Mouse (Mus musculus): Measurements from ENCODE around the gene Ets2. TPM values are rescaled to one million over a fixed set of nuclear protein-coding genes. Genes with fewer than 3 reads are reported as not detected.

The Ets2 gene
- polyA plus RNA-seq, 1 experiment from 2014 or later = 20.6 TPM

GRCm38 (mm10) chr16:95717631-95718030 is 15.8 kb downstream of the Ets2 start:
- H3K4me1 ChIP-seq (replicated peaks) = no peaks in the 10 kb centered on the region
- ATAC-seq (ENCODE audit: low FRiP score) = no peak
- H3K9me3 ChIP-seq = peaks cover 2% of the 10 kb centered on the region; the same call in 1 of the 2 replicates
- H3K36me3 ChIP-seq = peaks cover 80% of the 10 kb centered on the region
- no peak overlapping the region for H3K27ac ChIP-seq
- no peaks in the 10 kb centered on the region for H3K27me3 ChIP-seq
- WGBS = 94% methylated on average over 6 of the region's 6 CpGs
- H3K4me2 ChIP-seq = no peak overlapping the region
- H3K4me3 ChIP-seq = no peak overlapping the region
- H3K9ac ChIP-seq = no peak overlapping the region

- H3K36me3 ChIP-seq = peaks cover 80% of the 10 kb centered on the region
- H3K9me3 ChIP-seq = peaks cover 2% of the 10 kb centered on the region; the same call in 1 of the 2 replicates
- H3K9ac ChIP-seq = no peak overlapping the region
- WGBS = 96% methylated on average over 4 of the region's 4 CpGs
- no peak overlapping the region for H3K4me2 ChIP-seq
- no peak for ATAC-seq (ENCODE audit: low FRiP score)
- no peak overlapping the region for H3K27ac ChIP-seq
- H3K27me3 ChIP-seq = no peaks in the 10 kb centered on the region
- H3K4me1 ChIP-seq (replicated peaks) = no peaks in the 10 kb centered on the region
- H3K4me3 ChIP-seq = no peak overlapping the region
Measured at GRCm38 (mm10) chr16:95718119-95718518, 16.2 kb downstream of the Ets2 start.

- H3K9ac ChIP-seq = no peak overlapping the region
- H3K4me2 ChIP-seq = no peak overlapping the region
- no peaks in the 10 kb centered on the region for H3K27me3 ChIP-seq
- no peak overlapping the region for H3K27ac ChIP-seq
- no peak for ATAC-seq (ENCODE audit: low FRiP score)
- peaks cover 2% of the 10 kb centered on the region; the same call in 1 of the 2 replicates for H3K9me3 ChIP-seq
- H3K36me3 ChIP-seq = peaks cover 60% of the 10 kb centered on the region
- WGBS = 93% methylated on average over 8 of the region's 8 CpGs
- H3K4me1 ChIP-seq (replicated peaks) = no peaks in the 10 kb centered on the region
- no peak overlapping the region for H3K4me3 ChIP-seq
Measured at GRCm38 (mm10) chr16:95720532-95720931, 18.7 kb downstream of the Ets2 start.

GRCm38 (mm10) chr16:95724251-95724650 is 22.4 kb downstream of the Ets2 start:
- Histone ChIP-seq H3K27me3 (no peaks in the 10 kb centered on the region), H3K4me3 (no peak overlapping the region), H3K9ac (no peak overlapping the region), H3K4me2 (no peak overlapping the region), H3K27ac (no peak overlapping the region), H3K36me3 (peaks cover 23% of the 10 kb centered on the region), H3K9me3 (peaks cover 2% of the 10 kb centered on the region; the same call in 1 of the 2 replicates), H3K4me1 (replicated peaks) (no peaks in the 10 kb centered on the region)
- 95% methylated on average over 2 of the region's 2 CpGs for WGBS
- ATAC-seq (ENCODE audit: low FRiP score) = no peak

- H3K27me3 ChIP-seq = no peaks in the 10 kb centered on the region
- no peak for ATAC-seq (ENCODE audit: low FRiP score)
- H3K36me3 ChIP-seq = peaks cover 19% of the 10 kb centered on the region
- H3K4me2 ChIP-seq = no peak overlapping the region
- H3K9me3 ChIP-seq = peaks cover 2% of the 10 kb centered on the region; the same call in 1 of the 2 replicates
- H3K4me1 ChIP-seq (replicated peaks) = no peaks in the 10 kb centered on the region
- H3K4me3 ChIP-seq = no peak overlapping the region
- no peak overlapping the region for H3K9ac ChIP-seq
- WGBS = 81% methylated on average over 5 of the region's 5 CpGs
- H3K27ac ChIP-seq = no peak overlapping the region
Measured at GRCm38 (mm10) chr16:95724776-95725175, 22.9 kb downstream of the Ets2 start.

GRCm38 (mm10) chr16:95726802-95727201 is 24.9 kb downstream of the Ets2 start:
- no peak overlapping the region for H3K4me2 ChIP-seq
- H3K4me1 ChIP-seq (replicated peaks) = no peaks in the 10 kb centered on the region
- H3K36me3 ChIP-seq = no peaks in the 10 kb centered on the region
- no peak overlapping the region for H3K27ac ChIP-seq
- H3K27me3 ChIP-seq = no peaks in the 10 kb centered on the region
- H3K9ac ChIP-seq = no peak overlapping the region
- 92% methylated on average over 4 of the region's 4 CpGs for WGBS
- no peak for ATAC-seq (ENCODE audit: low FRiP score)
- H3K9me3 ChIP-seq = no peaks in the 10 kb centered on the region; the same call in 1 of the 2 replicates
- no peak overlapping the region for H3K4me3 ChIP-seq

- Histone ChIP-seq H3K4me1 (replicated peaks) (no peaks in the 10 kb centered on the region), H3K9ac (no peak overlapping the region), H3K9me3 (no peaks in the 10 kb centered on the region), H3K27ac (no peak overlapping the region), H3K4me2 (no peak overlapping the region), H3K4me3 (no peak overlapping the region), H3K36me3 (no peaks in the 10 kb centered on the region), H3K27me3 (no peaks in the 10 kb centered on the region)
- ATAC-seq (ENCODE audit: low FRiP score) = no peak
- 82% methylated on average over 10 of the region's 10 CpGs for WGBS
Measured at GRCm38 (mm10) chr16:95728453-95729435, 26.9 kb downstream of the Ets2 start.

- no peak overlapping the region for H3K9ac ChIP-seq
- H3K4me3 ChIP-seq = no peak overlapping the region
- H3K9me3 ChIP-seq = no peaks in the 10 kb centered on the region
- no peaks in the 10 kb centered on the region for H3K27me3 ChIP-seq
- no peak overlapping the region for H3K4me2 ChIP-seq
- WGBS = 79% methylated on average over 6 of the region's 6 CpGs
- no peaks in the 10 kb centered on the region for H3K4me1 ChIP-seq (replicated peaks)
- H3K36me3 ChIP-seq = no peaks in the 10 kb centered on the region
- H3K27ac ChIP-seq = no peak overlapping the region
- ATAC-seq (ENCODE audit: low FRiP score) = no peak
Measured at GRCm38 (mm10) chr16:95729775-95730174, 27.9 kb downstream of the Ets2 start.

- Histone ChIP-seq H3K27ac (no peak overlapping the region), H3K9ac (no peak overlapping the region), H3K4me2 (no peak overlapping the region), H3K9me3 (no peaks in the 10 kb centered on the region), H3K4me1 (replicated peaks) (0 out of 2 replicates have a peak, but pooled peaks cover 8% of the 10 kb centered on the region), H3K27me3 (no peaks in the 10 kb centered on the region), H3K4me3 (no peak overlapping the region), H3K36me3 (no peaks in the 10 kb centered on the region)
- 83% methylated on average over 2 of the region's 2 CpGs for WGBS
- no peak for ATAC-seq (ENCODE audit: low FRiP score)
Measured at GRCm38 (mm10) chr16:95734785-95735184, 32.9 kb downstream of the Ets2 start.

GRCm38 (mm10) chr16:95736059-95736458 is 34.2 kb downstream of the Ets2 start:
- Histone ChIP-seq H3K36me3 (no peaks in the 10 kb centered on the region), H3K4me1 (replicated peaks) (0 out of 2 replicates have a peak, but pooled peaks cover 8% of the 10 kb centered on the region), H3K9ac (no peak overlapping the region), H3K4me3 (no peak overlapping the region), H3K27ac (no peak overlapping the region), H3K9me3 (no peaks in the 10 kb centered on the region), H3K27me3 (no peaks in the 10 kb centered on the region), H3K4me2 (no peak overlapping the region)
- no peak for ATAC-seq (ENCODE audit: low FRiP score)

- Histone ChIP-seq H3K27ac (no peak overlapping the region), H3K9ac (no peak overlapping the region), H3K27me3 (no peaks in the 10 kb centered on the region), H3K4me3 (no peak overlapping the region), H3K9me3 (no peaks in the 10 kb centered on the region), H3K36me3 (no peaks in the 10 kb centered on the region), H3K4me2 (no peak overlapping the region), H3K4me1 (replicated peaks) (0 out of 2 replicates have a peak, but pooled peaks cover 12% of the 10 kb centered on the region)
- no peak for ATAC-seq (ENCODE audit: low FRiP score)
- 79% methylated on average over 6 of the region's 6 CpGs for WGBS
Measured at GRCm38 (mm10) chr16:95736470-95736869, 34.6 kb downstream of the Ets2 start.

- Histone ChIP-seq H3K9ac (no peak overlapping the region), H3K9me3 (no peaks in the 10 kb centered on the region), H3K27me3 (no peaks in the 10 kb centered on the region), H3K4me1 (replicated peaks) (0 out of 2 replicates have a peak, but pooled peaks cover 14% of the 10 kb centered on the region), H3K36me3 (no peaks in the 10 kb centered on the region), H3K27ac (no peak overlapping the region), H3K4me3 (no peak overlapping the region), H3K4me2 (no peak overlapping the region)
- no peak for ATAC-seq (ENCODE audit: low FRiP score)
- WGBS = 47% methylated on average over 6 of the region's 6 CpGs
Measured at GRCm38 (mm10) chr16:95739522-95739921, 37.6 kb downstream of the Ets2 start.

All from hindbrain, embryonic 13.5 days (tissue).